Mouse (Mus musculus): ENCODE results near the gene Tmem145.
"Not testable (repeated sequence)": the region's sequence is repeated elsewhere in the genome, so short reads cannot be mapped to it uniquely, and the experiment has no call there.

Tmem145 gene

DNA sequence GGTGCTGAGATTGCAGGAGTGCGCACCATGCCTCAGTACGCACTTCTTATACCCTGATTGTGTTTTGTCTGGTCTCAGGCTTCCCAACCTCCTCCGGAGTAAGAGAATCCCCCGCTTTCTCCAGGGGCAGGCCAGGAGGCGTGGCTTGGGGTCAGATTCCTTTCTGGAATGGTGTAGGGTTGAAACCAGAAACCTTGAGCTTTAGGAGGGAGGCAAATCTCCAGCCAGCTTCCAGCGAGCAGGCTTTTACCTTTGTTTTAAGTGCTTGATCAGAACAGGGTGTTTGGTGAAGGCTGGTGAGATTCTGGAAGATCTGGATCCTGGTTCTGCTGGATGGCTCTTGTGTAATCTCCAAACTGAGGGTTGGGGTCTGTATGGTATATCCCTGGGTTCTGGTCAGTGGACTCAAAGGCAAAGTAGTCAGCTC lies 16.2 kb downstream of the Tmem145 start:
- DNase-seq (ENCODE audit: low read depth, low spot score) = peak; percentile 90

DNA sequence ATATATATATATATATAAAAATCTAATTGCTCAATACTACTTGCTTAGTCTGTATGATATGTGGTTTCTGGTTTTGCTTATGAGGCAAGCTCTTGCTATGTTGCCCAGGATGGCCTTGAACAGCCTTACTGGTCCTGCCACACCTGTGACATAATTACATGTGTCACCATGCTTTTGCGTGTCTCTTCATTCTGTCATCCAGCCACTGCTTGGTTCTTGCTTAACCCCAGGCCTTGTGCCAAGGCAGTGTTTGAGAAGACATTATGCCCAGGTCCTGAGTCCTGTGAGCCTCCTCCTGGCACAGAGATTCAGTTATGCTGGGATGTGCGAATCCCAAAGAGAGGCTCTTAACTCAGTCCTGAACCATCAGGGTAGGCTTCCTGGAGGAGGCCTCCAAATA lies 17.3 kb downstream of the Tmem145 start:
- no peak for DNase-seq (ENCODE audit: low read depth, low spot score)

DNA sequence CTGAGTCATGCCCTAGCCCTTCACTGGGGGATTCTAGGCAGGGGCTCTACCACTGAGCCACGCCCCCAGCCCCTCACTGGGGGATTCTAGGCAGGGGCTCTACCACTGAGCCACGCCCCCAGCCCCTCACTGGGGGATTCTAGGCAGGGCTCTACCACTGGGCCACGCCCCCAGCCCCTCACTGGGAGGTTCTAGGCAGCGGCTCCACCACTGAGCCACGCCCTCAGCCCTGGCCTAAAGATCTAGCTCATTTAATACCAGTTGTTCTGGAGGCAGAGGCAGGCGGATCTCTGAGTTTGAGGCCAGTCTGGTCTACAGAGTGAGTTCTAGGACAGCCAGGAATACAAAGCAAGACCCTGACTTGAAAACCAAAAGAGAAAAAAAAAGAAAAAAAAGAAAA lies 19.5 kb downstream of the Tmem145 start:
- not testable (repeated sequence) for DNase-seq (ENCODE audit: low read depth, low spot score)

DNA sequence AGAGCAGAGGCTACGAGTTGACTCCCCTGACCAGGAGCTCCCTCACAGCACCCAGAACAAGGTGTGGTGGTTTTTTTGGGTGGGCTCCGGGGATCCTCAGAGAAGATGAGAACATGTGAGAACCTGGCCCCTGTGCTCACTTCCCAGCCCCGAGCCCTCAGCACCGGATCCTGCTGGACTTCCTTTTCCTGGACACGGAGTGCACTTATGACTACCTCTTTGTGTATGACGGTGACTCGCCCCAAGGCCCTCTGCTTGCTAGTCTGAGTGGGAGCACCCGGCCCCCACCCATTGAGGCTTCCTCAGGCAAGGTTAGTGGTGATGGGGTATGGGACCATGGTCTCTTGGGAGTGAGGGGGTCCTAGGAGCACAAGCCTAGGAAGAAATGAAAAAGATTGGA lies 20.3 kb downstream of the Tmem145 start:
- DNase-seq (ENCODE audit: low read depth, low spot score) = no peak

DNA sequence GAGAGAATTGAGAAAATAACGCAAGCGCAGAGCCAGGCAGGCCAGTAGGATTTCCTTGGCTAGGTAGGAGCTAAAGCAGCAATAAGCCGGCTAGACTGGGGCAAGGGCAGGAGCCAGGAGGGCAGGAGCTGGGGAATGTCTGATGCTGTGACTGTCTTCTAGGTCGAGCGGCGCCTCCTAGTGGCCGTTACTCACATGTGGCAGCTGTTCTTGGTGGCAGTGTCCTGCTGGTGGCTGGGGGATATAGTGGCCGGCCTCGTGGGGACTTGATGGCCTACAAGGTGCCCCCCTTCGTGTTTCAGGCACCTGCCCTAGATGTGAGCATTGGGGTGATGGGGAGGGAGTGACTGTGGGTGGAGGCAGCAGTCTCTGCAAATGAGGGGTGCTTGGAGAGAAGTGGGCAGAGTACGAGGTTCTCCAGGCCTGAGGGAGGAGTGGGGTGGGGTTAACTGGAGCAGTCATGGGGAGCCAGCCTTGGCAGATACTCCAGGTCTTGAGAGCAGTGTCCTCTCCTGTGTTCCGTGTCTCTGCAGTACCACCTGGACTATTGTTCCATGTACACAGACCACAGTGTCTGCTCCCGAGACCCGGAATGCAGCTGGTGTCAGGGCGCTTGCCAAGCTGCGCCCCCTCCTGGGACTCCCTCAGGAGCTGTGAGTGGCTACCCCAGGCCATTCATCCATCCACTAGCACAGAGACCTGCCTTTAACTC lies 27.8 kb downstream of the Tmem145 start:
- peak; percentile 69 for DNase-seq (ENCODE audit: low read depth, low spot score)

DNA sequence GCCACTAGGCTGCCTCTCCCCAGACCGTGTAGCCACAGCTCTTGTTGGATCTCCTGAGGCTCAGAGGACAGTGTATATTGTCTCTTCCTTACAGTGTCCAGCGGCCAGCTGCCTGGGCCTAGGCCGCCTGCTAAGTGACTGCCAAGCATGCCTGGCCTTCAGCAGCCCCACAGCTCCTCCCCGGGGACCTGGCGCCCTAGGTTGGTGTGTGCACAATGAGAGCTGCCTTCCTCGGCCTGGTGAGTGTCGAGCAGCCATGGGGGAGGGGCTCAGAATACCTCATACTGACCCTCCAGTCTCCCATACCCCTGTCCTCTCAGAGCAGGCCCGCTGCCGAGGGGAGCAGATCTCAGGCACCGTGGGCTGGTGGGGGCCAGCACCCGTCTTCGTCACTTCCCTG lies 28.6 kb downstream of the Tmem145 start:
- no peak for DNase-seq (ENCODE audit: low read depth, low spot score)

DNA sequence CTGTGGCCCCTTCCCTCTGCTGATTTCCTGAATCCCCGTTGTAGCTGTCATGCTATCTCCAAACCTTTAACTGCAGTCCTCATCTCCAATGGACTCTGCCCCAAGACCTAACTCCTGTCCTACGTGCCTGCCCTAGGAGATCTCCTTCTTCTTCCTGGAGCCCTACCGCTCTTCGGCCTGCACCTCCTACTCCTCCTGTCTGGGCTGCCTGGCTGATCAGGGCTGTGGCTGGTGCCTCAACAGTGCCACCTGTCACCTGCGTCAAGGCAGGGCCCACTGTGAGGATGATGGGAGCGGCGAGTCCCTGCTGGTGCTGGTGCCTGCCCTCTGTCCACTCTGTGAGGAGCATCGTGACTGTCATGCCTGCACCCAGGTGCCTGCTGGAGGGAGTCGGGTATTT lies 33.4 kb downstream of the Tmem145 start:
- no peak for DNase-seq (ENCODE audit: low read depth, low spot score)

DNA sequence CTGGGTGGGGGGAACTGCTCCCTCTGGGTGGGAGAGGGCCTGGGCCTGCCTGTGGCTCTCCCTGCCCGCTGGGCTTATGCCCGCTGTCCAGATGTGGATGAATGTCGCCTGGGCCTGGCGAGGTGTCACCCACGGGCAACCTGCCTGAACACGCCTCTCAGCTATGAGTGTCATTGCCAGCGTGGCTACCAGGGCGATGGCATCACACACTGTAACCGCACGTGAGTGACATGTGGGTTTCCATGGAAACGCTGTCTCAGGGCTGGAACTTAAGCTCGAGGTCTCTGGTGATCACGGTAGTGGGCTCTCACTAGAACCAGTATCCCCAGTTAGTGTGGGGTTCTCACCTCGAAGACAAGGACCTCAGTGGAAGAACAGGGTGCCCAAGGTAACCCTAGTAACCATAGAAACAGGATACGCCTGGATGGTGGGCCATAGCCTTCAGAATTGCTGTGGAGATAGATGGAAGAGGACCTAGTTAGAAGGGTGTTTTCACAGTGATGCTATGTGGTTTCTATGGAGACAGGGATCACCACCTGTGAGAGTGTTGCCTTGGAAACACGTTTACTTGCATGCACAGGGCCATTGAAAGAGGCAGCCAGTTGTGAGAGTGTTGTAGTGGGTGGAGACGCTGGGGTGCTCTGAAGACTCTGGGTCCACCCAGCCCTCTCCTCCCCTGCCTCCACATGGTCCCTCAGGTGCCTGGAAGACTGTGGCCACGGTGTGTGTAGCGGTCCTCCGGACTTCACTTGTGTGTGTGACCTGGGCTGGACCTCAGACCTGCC lies 35.3 kb downstream of the Tmem145 start:
- no peak for DNase-seq (ENCODE audit: low read depth, low spot score)

DNA sequence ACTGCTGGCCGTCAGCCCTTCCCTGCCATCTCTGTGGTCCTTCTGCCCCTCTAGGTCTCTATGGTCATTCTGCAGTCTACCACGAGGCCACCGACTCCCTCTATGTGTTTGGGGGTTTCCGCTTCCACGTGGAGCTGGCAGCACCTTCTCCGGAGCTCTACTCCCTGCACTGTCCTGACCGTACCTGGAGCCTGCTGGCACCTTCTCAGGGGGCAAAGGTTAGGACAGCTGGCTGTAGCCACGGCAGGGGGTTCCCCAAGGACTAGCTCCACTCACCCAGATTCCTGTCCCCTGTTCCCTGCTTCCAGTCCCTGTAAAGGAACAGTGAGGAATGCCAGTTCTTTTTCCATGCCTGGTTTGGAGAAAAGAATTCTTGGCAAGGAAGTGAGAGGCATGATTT lies 43.0 kb downstream of the Tmem145 start:
- no peak for DNase-seq (ENCODE audit: low read depth, low spot score)

DNA sequence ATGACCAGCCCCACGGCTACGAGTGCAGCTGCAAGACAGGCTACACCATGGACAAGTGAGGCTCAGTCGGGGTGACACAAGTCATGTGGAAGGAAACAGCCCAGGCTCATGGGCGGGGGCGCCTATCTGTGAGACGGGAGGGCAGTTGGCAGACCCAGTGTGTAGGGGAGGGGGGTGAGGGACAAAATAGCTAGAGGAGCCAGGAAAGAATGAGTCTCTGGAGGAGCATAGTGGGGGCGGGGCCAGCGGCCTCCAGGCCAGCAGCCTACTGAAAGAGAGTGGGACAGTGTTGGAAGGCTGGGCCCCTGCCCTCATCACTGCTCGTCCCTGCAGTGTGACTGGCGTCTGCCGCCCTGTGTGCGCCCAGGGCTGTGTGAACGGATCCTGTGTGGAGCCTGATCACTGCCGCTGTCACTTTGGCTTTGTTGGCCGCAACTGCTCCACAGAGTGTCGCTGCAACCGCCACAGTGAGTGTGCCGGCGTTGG lies 52.9 kb downstream of the Tmem145 start:
- DNase-seq (ENCODE audit: low read depth, low spot score) = no peak

DNA sequence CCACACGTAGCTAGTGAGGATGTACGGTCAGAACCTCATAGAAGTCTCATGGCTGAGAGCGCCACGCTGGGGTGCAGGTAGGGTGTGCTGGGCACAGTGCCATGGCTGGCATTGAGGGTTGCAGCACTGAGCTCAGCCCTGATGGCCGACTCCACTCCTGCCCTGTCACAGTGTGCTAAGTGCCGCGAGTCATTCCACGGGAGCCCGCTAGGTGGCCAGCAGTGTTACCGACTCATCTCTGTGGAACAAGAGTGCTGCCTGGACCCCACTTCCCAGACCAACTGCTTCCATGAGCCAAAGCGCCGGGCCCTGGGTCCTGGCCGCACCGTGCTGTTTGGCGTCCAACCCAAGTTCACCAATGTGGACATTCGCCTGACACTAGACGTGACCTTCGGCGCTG lies 57.2 kb downstream of the Tmem145 start:
- DNase-seq (ENCODE audit: low read depth, low spot score) = no peak

DNA sequence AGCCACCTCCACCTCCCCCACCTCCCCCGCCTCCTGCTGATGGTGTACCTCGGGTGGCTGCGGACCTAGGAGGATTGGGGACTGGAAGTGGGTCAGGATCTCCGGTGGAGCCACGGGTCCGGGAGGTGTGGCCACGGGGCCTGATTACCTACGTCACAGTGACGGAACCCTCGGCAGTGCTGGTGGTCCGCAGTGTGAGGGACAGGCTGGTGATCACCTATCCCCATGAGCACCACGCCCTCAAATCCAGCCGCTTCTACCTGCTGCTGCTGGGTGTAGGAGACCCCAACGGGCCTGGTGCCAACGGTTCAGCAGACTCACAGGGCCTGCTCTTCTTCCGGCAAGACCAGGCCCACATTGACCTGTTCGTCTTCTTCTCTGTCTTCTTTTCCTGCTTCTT lies 57.7 kb downstream of the Tmem145 start:
- no peak for DNase-seq (ENCODE audit: low read depth, low spot score)
